Mouse (Mus musculus): ENCODE measurements around the gene Plekhh2.

- no peak for TF ChIP-seq CTCF (conservative IDR thresholded peaks at IDR 0.05 in 1 of 2, IDR thresholded peaks at IDR 0.05 in 1 of 2; ENCODE audit: low read depth in 2 of 2, low read length in 2 of 2)
- no peak for TF ChIP-seq TBP (conservative IDR thresholded peaks at IDR 0.05; ENCODE audit: low read depth, low read length)
- TF ChIP-seq NELFE (IDR thresholded peaks at IDR 0.05; ENCODE audit: low read depth, low read length): no peak
- no peak for TF ChIP-seq MYC (IDR thresholded peaks at IDR 0.05; ENCODE audit: low read depth, low read length)
- TF ChIP-seq MAFK (IDR thresholded peaks at IDR 0.05; ENCODE audit: insufficient replicate concordance, low read length): no peak
- TF ChIP-seq GABPA (IDR thresholded peaks at IDR 0.05; ENCODE audit: insufficient replicate concordance, low read depth, low read length): no peak
- TF ChIP-seq POLR2A (IDR thresholded peaks at IDR 0.05; ENCODE audit: low read depth, low read length): no peak
- no peak for TF ChIP-seq HCFC1 (IDR thresholded peaks at IDR 0.05; ENCODE audit: low read depth, low read length)
- no peak for TF ChIP-seq MXI1 (IDR thresholded peaks at IDR 0.05; ENCODE audit: low read depth, low read length)
- no peak for TF ChIP-seq USF2 (conservative IDR thresholded peaks at IDR 0.05; ENCODE audit: low read depth, low read length)
- no peak for TF ChIP-seq MEF2A (IDR thresholded peaks at IDR 0.05; ENCODE audit: borderline replicate concordance, low read depth, low read length)
- no peak for TF ChIP-seq ZKSCAN1 (IDR thresholded peaks at IDR 0.05; ENCODE audit: borderline replicate concordance, low read depth, low read length)
These were observed 84.8 kb downstream of the Plekhh2 start for GRCm38 (mm10) chr17:84596501-84596900.
